Mouse (Mus musculus): Measurements from ENCODE around the gene Idua.

Gene Idua

DNA sequence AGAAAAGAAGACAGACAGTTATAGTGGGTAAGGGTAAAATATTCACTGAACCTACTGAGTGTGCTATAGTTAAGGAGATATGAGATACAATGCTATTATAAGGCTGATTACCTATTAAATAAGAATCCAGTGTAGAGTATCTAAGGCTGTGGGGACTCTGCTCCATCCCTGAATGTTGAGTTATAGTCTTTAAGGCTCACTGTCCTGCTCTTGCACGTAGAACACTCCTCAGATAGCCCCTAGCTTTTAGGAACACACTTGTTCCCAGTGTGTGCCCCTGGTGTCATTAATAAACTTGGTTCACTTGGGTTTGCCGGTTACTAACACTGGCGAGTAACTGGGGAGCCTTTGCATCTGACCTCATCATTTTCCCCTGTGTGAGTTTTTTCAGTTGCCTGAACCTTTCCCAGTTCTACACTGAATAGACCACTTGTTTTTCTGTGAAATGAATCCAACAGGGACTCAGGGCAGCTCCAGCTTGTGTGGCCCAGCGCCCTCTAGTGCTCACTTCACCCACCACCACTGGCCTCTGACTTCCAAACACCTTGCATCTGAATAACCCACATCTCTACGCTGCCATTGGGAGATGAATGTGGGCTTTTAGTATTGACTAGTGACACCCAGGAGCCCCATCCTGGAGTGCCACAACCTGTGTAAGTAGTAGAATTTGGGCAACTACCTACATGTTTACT, 66.6 kb downstream of the Idua start:
- DNase-seq = peak; percentile 64

DNA sequence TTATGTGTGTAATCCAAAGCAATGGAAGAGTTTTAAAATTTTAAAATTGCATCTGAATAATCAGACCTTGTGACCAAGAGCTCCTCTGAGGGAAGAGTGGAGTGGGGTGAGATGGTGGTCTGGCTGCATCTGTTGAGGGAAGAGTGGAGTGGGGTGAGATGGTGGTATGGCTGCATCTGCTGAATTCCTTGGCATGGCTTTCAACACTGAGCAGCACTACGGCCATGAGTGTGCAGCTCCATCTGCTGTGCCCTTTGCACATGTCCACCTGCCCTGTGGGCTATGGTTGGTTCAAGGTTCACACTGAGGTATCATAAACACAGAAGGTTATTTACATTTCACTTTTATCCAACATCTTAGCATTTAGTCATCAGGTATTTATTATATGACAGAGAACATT, 67.3 kb downstream of the Idua start:
- DNase-seq = no peak
